Mouse (Mus musculus) cortical plate, adult 2 months (tissue): Measurements from ENCODE around the gene Pam16. TPM values are rescaled to one million over a fixed set of nuclear protein-coding genes. Genes with fewer than 3 reads are reported as not detected.

Experiments used
- H3K27ac ChIP-seq: fragments of 200-500 bp; 2 replicates; pipeline ENCODE4 v1.5.1; 2012; ENCODE audit warnings: low read length, control low read depth, inconsistent platforms; ENCODE audit not compliant: insufficient read depth
- H3K4me1 ChIP-seq: fragments of 200-500 bp; 2 replicates; pipeline ENCODE4 v1.6.1; 2011; ENCODE audit warnings: low read length; ENCODE audit not compliant: control insufficient read depth, insufficient read depth
- H3K4me3 ChIP-seq: fragments of 200-500 bp; 2 replicates; pipeline ENCODE4 v1.5.1; 2011; ENCODE audit warnings: mild to moderate bottlenecking, low read length, control low read depth; ENCODE audit not compliant: insufficient read depth
- CTCF ChIP-seq: fragments of 200-500 bp; IDR thresholded peaks from 2 replicates; pipeline ENCODE4 v1.5.1; 2011; ENCODE audit warnings: mild to moderate bottlenecking, control low read depth, low read length; ENCODE audit not compliant: insufficient read depth; ENCODE audit errors: extremely low read depth
- POLR2A ChIP-seq: fragments of 200-500 bp; IDR thresholded peaks from 2 replicates; pipeline ENCODE4 v1.6.1; 2011; ENCODE audit warnings: mild to moderate bottlenecking, low read length, control low read depth; ENCODE audit not compliant: insufficient read depth; ENCODE audit errors: extremely low read depth
- polyA plus RNA-seq: library from polyadenylated mRNA; depleted of rRNA; stranded (reverse); fragments of >200 nt; gene quantifications from 2 replicates; pipeline ENCODE4 v1.2.3, GENCODE M21; 2012

Gene Pam16
- polyA plus RNA-seq, 1 experiment: 101 TPM

- Histone ChIP-seq H3K27ac (no peak overlapping the region), H3K4me3 (no peak overlapping the region), H3K4me1 (peaks cover 3% of the 10 kb centered on the region; the same call in 1 of the 2 replicates)
- TF ChIP-seq CTCF (no peak), POLR2A (no peak)
Measured at GRCm38 (mm10) chr16:4605514-4606131, 19.2 kb downstream of the Pam16 start.

GRCm38 (mm10) chr16:4604293-4604837, 20.4 kb downstream of the Pam16 start:
- no peak overlapping the region for H3K27ac ChIP-seq
- TF ChIP-seq POLR2A: no peak
- H3K4me1 ChIP-seq: peaks cover 3% of the 10 kb centered on the region; the same call in 1 of the 2 replicates
- no peak overlapping the region for H3K4me3 ChIP-seq

GRCm38 (mm10) chr16:4603453-4603837, 21.3 kb downstream of the Pam16 start:
- peaks cover 3% of the 10 kb centered on the region; the same call in 1 of the 2 replicates for H3K4me1 ChIP-seq

GRCm38 (mm10) chr16:4602766-4603452, 21.9 kb downstream of the Pam16 start:
- no peak overlapping the region for H3K27ac ChIP-seq
- H3K4me1 ChIP-seq: peaks cover 3% of the 10 kb centered on the region; the same call in 1 of the 2 replicates

More at GRCm38 (mm10) chr16:4603453-4603837, 21.3 kb downstream of the Pam16 start:
- Histone ChIP-seq H3K4me3 (no peak overlapping the region), H3K27ac (no peak overlapping the region)
- TF ChIP-seq CTCF (no peak), POLR2A (no peak)

GRCm38 (mm10) chr16:4602189-4602588, 22.6 kb downstream of the Pam16 start:
- Histone ChIP-seq H3K27ac (no peak overlapping the region), H3K4me3 (no peak overlapping the region), H3K4me1 (peaks cover 3% of the 10 kb centered on the region; the same call in 1 of the 2 replicates)
- TF ChIP-seq POLR2A (no peak), CTCF (no peak)

More at GRCm38 (mm10) chr16:4602766-4603452, 21.9 kb downstream of the Pam16 start:
- no peak for TF ChIP-seq CTCF
- no peak for TF ChIP-seq POLR2A
- H3K4me3 ChIP-seq: no peak overlapping the region

GRCm38 (mm10) chr16:4600701-4601310, 24.0 kb downstream of the Pam16 start:
- TF ChIP-seq CTCF (no peak), POLR2A (no peak)
- peaks cover 2% of the 10 kb centered on the region; the same call in 1 of the 2 replicates for H3K4me1 ChIP-seq
- no peak overlapping the region for H3K4me3 ChIP-seq
- H3K27ac ChIP-seq: no peak overlapping the region

- Histone ChIP-seq H3K27ac (no peak overlapping the region), H3K4me3 (no peak overlapping the region), H3K4me1 (peaks cover 2% of the 10 kb centered on the region; the same call in 1 of the 2 replicates)
- TF ChIP-seq CTCF (no peak), POLR2A (no peak)
Measured at GRCm38 (mm10) chr16:4599616-4600015, 25.2 kb downstream of the Pam16 start.

- TF ChIP-seq POLR2A (no peak), CTCF (no peak)
- Histone ChIP-seq H3K4me3 (no peak overlapping the region), H3K4me1 (peaks cover 2% of the 10 kb centered on the region; the same call in 1 of the 2 replicates), H3K27ac (no peak overlapping the region)
Measured at GRCm38 (mm10) chr16:4598891-4599543, 25.8 kb downstream of the Pam16 start.

GRCm38 (mm10) chr16:4598041-4598440, 26.7 kb downstream of the Pam16 start:
- Histone ChIP-seq H3K4me1 (peaks cover 3% of the 10 kb centered on the region; the same call in 1 of the 2 replicates), H3K27ac (no peak overlapping the region), H3K4me3 (no peak overlapping the region)
- TF ChIP-seq POLR2A (no peak), CTCF (no peak)
